Mouse (Mus musculus): ENCODE data around the gene Aldh5a1. TPM values are rescaled to one million over a fixed set of nuclear protein-coding genes. Genes with fewer than 3 reads are reported as not detected.
"Not testable (repeated sequence)": the region's sequence is repeated elsewhere in the genome, so short reads cannot be mapped to it uniquely, and the experiment has no call there.

Aldh5a1 gene
- 6.1 TPM in 2 replicates for polyA plus RNA-seq (2012; rRNA removed)

GRCm38 (mm10) chr13:24937108-24937838 is at the start of gene Aldh5a1:
Aldh5a1 (minus strand) TSS chr13:24937661.
- DNase-seq (ENCODE audit: low spot score) = peak; percentile 67

GRCm38 (mm10) chr13:24985435-24985834 is 48.0 kb upstream of the Aldh5a1 start:
- no peak for DNase-seq (ENCODE audit: low spot score)

DNA sequence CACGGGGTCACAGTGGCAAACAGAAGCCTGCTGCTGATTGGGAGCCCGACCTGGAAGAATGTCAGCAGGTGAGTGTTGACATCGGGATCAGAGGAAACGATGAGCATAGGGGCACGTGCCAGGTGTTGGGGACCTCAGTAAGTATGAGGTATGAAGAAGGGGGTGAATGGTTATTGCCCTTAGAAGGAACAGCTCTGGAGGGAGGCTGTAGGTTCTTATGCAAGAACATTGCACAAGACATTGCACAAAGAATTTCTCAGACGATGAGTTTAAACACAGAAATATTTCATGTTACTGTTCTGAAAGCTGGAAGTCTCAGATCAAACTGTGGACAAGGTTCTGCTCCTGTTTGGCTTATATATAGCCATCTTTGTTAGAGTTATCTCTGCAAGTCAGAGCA is 43.6 kb upstream of the Aldh5a1 start:
- no peak for DNase-seq (ENCODE audit: low spot score)

GRCm38 (mm10) chr13:24977820-24978342 is 40.4 kb upstream of the Aldh5a1 start:
- DNase-seq (ENCODE audit: low spot score) = no peak

DNA sequence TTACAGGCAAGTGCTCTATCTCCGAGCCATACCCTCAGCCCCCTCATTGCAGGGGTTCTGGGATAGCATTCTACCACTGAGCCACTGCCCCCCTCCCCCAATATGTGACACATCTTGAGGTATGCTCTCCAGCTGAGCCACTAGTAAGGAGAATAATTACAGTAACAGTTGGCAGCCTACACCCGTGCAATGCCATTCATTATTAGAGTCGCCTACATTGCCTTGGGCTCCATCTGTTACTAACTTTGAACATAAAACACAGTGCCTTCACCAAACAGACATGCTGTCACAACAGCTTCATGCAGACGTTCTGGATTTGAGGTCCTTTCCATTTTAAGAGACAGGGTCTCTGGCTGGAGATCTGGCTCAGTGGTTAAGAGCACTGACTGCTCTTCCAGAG is 38.9 kb upstream of the Aldh5a1 start:
- DNase-seq (ENCODE audit: low spot score) = no peak

- not testable (repeated sequence) for DNase-seq (ENCODE audit: low spot score)
Observed at GRCm38 (mm10) chr13:24971776-24972175, 34.3 kb upstream of the Aldh5a1 start.

DNA sequence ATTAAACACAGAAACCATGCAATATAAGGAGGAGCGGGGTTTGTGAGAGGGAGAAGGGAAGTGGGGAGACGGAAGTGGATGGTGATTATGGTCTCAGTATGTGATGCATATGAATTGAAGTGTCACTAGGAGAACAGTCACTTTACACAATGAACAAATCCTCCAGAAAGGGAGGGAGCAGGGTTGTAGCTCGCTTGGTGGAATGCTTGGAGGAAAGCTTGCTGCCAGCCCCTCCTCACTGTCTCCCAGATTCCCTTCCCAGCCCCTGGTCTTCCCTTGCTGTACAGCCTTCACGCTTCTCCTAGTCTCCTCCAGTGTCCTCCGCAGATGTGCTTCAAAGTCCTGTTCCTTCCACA is 28.4 kb upstream of the Aldh5a1 start:
- DNase-seq (ENCODE audit: low spot score) = no peak

GRCm38 (mm10) chr13:24965130-24965845 is 27.8 kb upstream of the Aldh5a1 start:
- DNase-seq (ENCODE audit: low spot score) = no peak

DNA sequence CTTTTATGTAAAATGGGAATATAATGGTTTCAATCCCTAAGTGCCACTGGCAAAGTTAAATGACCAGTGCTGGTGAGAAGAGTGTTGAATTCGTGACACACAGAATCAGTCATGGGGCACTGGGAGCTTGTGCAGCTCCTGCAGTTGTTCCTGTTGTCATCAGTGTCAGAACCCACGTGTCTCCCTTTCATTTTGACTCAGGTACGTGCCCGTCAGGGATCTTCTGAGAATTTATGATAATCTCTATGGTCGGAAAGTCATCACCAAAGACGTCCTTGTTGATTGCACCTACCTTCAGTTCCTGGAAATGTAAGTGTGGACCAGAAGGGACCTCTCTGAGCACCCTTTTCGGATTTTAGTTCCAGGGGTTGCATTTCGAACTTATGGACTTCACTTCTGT is 24.7 kb upstream of the Aldh5a1 start:
- no peak for DNase-seq (ENCODE audit: low spot score)

GRCm38 (mm10) chr13:24960084-24960483 is 22.6 kb upstream of the Aldh5a1 start:
- DNase-seq (ENCODE audit: low spot score) = no peak

GRCm38 (mm10) chr13:24958671-24959070 is 21.2 kb upstream of the Aldh5a1 start:
- DNase-seq (ENCODE audit: low spot score) = no peak

DNA sequence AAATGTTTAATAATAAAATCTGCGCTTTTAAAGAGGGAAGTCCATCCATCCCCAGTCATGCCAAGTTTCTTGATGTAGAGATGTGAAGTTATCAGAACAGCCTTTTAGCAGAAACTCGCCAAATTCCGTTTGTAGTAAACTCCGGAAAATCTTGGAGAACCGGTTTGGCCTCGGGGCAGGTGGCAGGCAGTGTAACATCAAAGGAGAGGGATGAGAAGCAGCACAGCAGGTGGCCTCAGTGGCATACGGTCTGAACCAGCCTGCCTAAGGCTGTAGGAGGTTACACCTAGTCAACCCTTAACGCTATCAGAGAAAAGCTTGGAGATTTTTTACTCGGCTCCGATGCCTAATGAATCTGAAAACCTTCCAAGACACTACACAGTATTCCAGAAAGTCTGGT is 18.0 kb upstream of the Aldh5a1 start:
- DNase-seq (ENCODE audit: low spot score) = no peak

- no peak for DNase-seq (ENCODE audit: low spot score)
Observed at GRCm38 (mm10) chr13:24955091-24955490, 17.6 kb upstream of the Aldh5a1 start.

DNA sequence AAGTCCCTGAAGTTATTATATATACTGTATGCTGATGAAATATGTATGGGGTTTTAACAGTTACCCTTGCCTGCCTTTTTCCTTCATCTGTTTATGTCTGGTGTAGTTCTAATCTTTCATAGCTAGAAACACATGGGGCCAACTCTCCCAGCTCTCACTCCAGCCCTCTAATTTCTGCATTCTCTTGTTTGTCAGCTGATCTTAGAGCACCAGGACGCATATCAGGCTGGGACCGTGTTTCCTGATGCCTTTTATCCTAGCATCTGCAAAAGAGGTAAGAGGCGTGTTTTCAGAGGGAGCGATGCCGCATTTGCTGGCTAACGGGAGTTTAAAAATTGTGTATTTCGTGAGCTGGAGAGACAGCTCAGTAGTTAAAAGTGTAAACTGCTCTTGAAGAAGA is 15.2 kb upstream of the Aldh5a1 start:
- DNase-seq (ENCODE audit: low spot score) = no peak

DNA sequence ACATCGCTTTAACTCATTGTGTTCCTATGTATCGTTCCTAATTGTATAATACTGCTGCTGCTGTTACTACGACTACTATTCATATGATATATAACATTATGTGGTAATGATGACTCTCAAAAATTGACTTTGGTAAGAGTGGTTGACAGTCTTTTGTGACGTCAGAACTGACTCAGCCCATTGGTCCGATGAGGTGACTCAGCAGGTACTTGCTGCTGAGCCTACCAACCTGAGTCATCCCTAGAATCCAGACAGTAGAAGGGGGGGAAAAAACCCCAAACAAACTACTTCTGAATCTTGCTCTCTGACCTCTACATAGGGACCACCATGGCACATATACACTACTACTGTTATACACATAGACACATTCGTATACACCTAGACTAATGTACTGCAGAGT is 11.4 kb upstream of the Aldh5a1 start:
- no peak for DNase-seq (ENCODE audit: low spot score)

- DNase-seq (ENCODE audit: low spot score) = no peak
Observed at GRCm38 (mm10) chr13:24947158-24947557, 9.7 kb upstream of the Aldh5a1 start.

DNA sequence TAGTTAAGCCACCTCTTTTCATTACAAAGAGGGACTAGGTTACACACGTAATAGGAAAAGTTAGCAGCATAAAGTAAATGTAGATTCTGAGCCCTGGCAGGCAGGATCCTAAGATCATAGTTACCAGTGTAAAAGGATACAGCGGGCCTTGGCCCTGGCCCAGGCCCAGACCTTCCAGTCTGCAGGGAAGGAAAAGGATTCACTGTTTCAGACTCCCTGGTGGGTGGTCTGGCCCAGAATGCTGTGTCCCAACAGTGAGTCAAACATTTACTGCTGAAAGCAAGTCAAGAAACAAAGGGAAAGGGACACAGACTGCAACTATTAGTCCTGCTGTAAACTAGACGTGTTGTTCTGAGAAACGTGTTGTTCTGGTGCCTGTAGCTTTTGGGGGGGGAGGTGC is 8.1 kb upstream of the Aldh5a1 start:
- no peak for DNase-seq (ENCODE audit: low spot score)

DNA sequence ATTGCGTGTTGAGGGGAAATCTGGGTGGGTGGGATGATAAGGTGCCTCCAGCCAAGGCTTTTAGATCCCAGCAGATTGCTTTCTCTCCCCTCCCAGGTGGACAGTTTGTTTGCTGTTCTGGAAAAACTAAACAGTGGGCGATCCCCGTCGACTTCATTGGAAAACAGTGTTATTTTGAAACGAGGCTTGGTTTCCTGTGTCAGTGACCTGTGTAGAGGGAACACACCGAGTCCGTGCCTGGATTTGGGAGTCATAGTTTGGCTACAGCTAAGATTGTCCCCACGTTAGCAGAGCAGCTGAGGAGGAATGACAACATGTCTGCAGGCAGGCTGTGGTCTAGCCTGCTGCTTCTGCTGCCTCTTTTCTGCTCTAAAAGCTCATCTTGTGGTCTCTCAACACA is 5.8 kb upstream of the Aldh5a1 start:
- no peak for DNase-seq (ENCODE audit: low spot score)

GRCm38 (mm10) chr13:24942512-24943282 is 5.2 kb upstream of the Aldh5a1 start, which contains the start of gene Gpld1:
Gpld1 (plus strand) TSS chr13:24943152.
- no peak for DNase-seq (ENCODE audit: low spot score)

DNA sequence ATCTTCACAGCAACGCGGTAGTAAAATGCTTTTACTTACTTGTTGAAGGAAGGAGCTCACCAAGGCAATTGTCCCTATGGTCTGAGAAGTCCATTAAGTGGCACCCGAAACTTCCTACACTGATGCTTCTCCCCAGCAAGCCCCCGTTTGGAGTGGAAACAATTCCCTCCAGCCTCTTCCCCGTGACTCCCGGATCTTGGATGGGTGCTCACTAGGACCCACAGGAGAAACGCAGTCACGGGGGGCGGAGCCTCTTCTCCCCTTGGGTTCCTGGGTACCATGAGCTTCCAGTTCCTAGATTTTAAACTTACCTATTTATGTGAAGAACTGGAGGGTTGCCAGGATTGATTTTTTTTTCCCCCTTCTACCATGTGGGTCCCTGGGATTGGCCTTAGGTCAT is 2.0 kb upstream of the Aldh5a1 start:
- no peak for DNase-seq (ENCODE audit: low spot score)

- DNase-seq (ENCODE audit: low spot score) = peak; percentile 31
Observed at GRCm38 (mm10) chr13:24938683-24939082, 1.2 kb upstream of the Aldh5a1 start.

DNA sequence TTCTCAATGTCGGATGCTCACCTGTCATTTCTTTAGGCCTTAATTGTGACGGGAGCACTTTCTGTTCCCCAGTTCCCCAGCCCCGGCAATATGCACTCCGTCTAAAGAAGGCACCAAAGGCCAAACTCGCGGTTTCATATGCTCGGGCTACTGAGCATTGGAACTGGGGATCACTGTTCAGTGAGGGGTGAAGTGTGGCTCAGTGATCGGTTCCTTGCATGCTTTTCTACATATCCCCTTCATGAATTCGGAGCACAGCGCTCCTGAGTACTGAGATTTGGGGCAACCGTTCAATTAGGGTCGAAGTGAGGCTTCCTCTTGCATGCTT is 342 bp upstream of the Aldh5a1 start:
- no peak for DNase-seq (ENCODE audit: low spot score)

DNA sequence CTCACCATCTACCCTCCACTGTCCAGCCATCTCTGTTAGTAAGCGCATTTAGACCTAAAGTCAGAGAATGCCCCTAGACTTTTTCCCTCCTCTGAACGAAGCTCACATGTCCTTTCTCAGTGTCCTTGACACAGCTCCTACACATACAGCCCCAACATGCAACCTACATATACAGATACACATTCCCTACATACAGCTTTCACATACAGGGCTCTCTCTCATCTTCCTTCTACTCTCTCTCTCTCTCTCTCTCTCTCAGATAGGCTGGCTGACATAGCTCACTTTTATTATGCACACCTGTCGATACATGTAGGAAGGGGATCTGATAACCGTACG is 721 bp downstream of the Aldh5a1 start:
- DNase-seq (ENCODE audit: low spot score) = no peak
